Mouse (Mus musculus) heart, embryonic 14.5 days (tissue): Measurements from ENCODE around the gene Rasgef1b. TPM values are rescaled to one million over a fixed set of nuclear protein-coding genes. Genes with fewer than 3 reads are reported as not detected.

Experiments
- ATAC-seq: fragments of 200-750 bp; cut with Nextera tagmentation; 2 replicates; pipeline ENCODE4 v1.8.0; 2017; ENCODE audit warnings: low read depth, moderate TSS enrichment; ENCODE audit not compliant: insufficient number of reproducible peaks, insufficient read depth, low FRiP score
- H3K27ac ChIP-seq, 2 experiments: fragments of 200-500 bp in 1 of 2; fragments of 300-500 bp in 1 of 2; sonication (generic) in 1 of 2; replicated peaks in 1 of 2; 2 replicates each; pipeline ENCODE4 v1.5.1; 2012 to 2014; ENCODE audit warnings: low read depth in 2 of 2, low read length in 2 of 2, control low read depth in 1 of 2, mild to moderate bottlenecking in 1 of 2, mixed read lengths in 1 of 2; ENCODE audit not compliant: control insufficient read depth in 1 of 2, insufficient read depth in 1 of 2
- H3K27me3 ChIP-seq: fragments of 300-500 bp; sonication (generic); 2 replicates; pipeline ENCODE4 v1.6.1; 2014; ENCODE audit warnings: mild to moderate bottlenecking, low read length, control low read depth; ENCODE audit not compliant: control insufficient read depth, insufficient read depth
- H3K36me3 ChIP-seq: fragments of 300-500 bp; sonication (generic); 2 replicates; pipeline ENCODE4 v1.6.1; 2014; ENCODE audit warnings: mild to moderate bottlenecking, control low read depth, low read length, mixed read lengths; ENCODE audit not compliant: control insufficient read depth, insufficient read depth
- H3K4me1 ChIP-seq, 2 experiments: fragments of 200-500 bp in 1 of 2; fragments of 300-500 bp in 1 of 2; sonication (generic) in 1 of 2; 2 replicates each; pipeline ENCODE4 v1.6.1; 2012 to 2014; ENCODE audit warnings: low read length in 2 of 2, control low read depth in 1 of 2, mixed read lengths in 1 of 2; ENCODE audit not compliant: control insufficient read depth in 2 of 2, insufficient read depth in 2 of 2
- H3K4me2 ChIP-seq: fragments of 300-500 bp; sonication (generic); 2 replicates; pipeline ENCODE4 v1.6.1; 2014; ENCODE audit warnings: mild to moderate bottlenecking, low read length
- H3K4me3 ChIP-seq, 2 experiments: fragments of 200-500 bp in 1 of 2; fragments of 300-500 bp in 1 of 2; sonication (generic) in 1 of 2; 2 replicates each; pipeline ENCODE4 v1.5.1; 2012 to 2014; ENCODE audit warnings: low read length in 2 of 2, mild to moderate bottlenecking in 2 of 2, control low read depth in 1 of 2, low read depth in 1 of 2, moderate library complexity in 1 of 2; ENCODE audit not compliant: control insufficient read depth in 1 of 2, insufficient read depth in 1 of 2
- H3K9ac ChIP-seq: fragments of 300-500 bp; sonication (generic); 2 replicates; pipeline ENCODE4 v1.6.1; 2014; ENCODE audit warnings: mild to moderate bottlenecking, low read length
- H3K9me3 ChIP-seq: fragments of 300-500 bp; sonication (generic); 2 replicates; pipeline ENCODE4 v1.6.1; 2016; ENCODE audit warnings: low read length, control low read depth; ENCODE audit not compliant: control insufficient read depth
- WGBS: fragments of 180-500 bp; shearing (Covaris S2); extraction: QIAGEN DNeasy Blood & Tissue Kit; methylation state at CpG from one replicate; pipeline ENCODE4 v1.1.7; 2014; 5-methylcytosine and 5-hydroxymethylcytosine counted together
- polyA plus RNA-seq: library from polyadenylated mRNA; unstranded; fragments of >200 nt; fragmentation: Nextera tagmentation; extraction: Ambion mirVana; gene quantifications from 2 replicates; pipeline ENCODE4 v1.2.1, GENCODE M21; 2014

The Rasgef1b gene
- polyA plus RNA-seq, 1 experiment from 2014 or later, result 45.9 TPM

DNA sequence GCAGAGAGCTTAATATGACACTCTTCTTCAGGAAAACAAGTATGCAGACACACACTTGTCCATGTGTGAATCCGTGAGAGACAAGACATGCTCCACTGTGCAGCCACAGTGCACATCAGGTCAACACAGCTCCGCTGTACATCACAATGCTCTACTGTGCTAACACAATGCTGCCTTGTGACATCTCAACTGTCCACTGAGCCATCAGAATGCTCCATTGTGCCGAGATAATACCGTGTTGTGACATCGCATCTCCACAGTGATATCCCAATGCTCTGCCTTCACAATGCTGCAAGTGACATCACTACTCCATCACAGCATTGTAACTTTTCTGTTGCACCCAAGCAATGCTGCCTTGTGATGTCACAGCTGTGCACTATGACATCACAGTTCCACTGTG, 334.3 kb downstream of the Rasgef1b start:
- 88% methylated on average over 5 of the region's 5 CpGs for WGBS

DNA sequence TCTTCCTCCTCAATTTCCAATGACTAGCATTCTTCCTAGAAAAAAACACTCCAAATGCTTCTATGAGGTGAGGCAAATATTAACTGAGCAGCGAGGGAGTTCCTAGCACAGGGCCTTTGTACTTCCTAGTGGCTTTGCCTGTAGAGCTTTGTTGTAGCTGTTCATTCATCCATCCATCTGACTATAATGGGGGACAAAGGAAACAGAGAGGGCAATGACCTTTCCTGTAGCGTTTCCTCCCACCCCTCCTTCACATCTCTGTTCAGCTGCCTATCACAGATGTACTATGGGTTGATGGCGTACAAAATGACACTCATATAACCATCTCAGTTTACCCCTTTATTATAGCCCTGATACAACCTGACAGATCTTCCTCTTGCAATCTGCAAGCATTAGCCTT, 337.3 kb downstream of the Rasgef1b start:
- Histone ChIP-seq H3K27me3 (no peaks in the 10 kb centered on the region), H3K36me3 (no peaks in the 10 kb centered on the region), H3K9ac (no peak overlapping the region), H3K4me2 (no peak overlapping the region), H3K4me1 (peaks cover 16 to 19% of the 10 kb centered on the region in 2 experiments), H3K9me3 (no peaks in the 10 kb centered on the region), H3K27ac (no peak overlapping the region), H3K4me3 (no peak overlapping the region)
- ATAC-seq, result no peak
- 68% methylated on average over 3 of the region's 3 CpGs for WGBS

More for the DNA sequence above, 334.3 kb downstream of the Rasgef1b start:
- Histone ChIP-seq H3K27ac (no peak overlapping the region), H3K9ac (no peak overlapping the region), H3K27me3 (no peaks in the 10 kb centered on the region), H3K4me1 (peaks cover under 1 to 3% of the 10 kb centered on the region in 2 experiments; a peak in 3 of 4 replicates), H3K36me3 (no peaks in the 10 kb centered on the region), H3K4me3 (no peak overlapping the region), H3K4me2 (no peak overlapping the region), H3K9me3 (no peaks in the 10 kb centered on the region)
- ATAC-seq, result no peak

DNA sequence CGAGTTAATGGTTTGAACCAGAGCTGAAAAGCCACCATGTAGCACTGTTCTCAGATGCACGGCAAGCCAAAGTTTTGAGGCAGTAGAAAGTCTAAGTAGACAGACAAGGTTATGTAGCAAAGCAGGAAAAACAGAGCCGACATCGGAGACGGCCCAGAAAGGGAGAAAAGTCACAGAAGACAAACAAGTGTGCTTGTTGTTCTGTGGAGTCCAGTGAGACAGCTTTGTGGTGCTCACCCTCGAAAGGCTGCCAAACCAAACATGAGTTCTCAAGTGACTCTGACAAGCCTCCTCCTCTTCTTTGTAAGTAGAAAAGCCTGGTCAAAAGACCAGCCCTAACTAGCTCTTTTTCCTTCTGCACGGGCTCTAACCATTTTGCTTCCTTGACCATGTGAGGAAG, 338.1 kb downstream of the Rasgef1b start:
- no peak overlapping the region for H3K4me2 ChIP-seq
- no peaks in the 10 kb centered on the region for H3K9me3 ChIP-seq
- H3K27ac ChIP-seq, result no peak overlapping the region
- H3K4me3 ChIP-seq, result no peak overlapping the region
- no peak for ATAC-seq
- H3K9ac ChIP-seq, result no peak overlapping the region
- H3K36me3 ChIP-seq, result no peaks in the 10 kb centered on the region
- H3K27me3 ChIP-seq, result no peaks in the 10 kb centered on the region
- WGBS, result 63% methylated on average over 7 of the region's 7 CpGs
- H3K4me1 ChIP-seq, result peaks cover 16 to 19% of the 10 kb centered on the region in 2 experiments

- Histone ChIP-seq H3K9ac (no peak overlapping the region), H3K36me3 (no peaks in the 10 kb centered on the region), H3K4me2 (no peak overlapping the region), H3K27me3 (no peaks in the 10 kb centered on the region), H3K9me3 (no peaks in the 10 kb centered on the region), H3K27ac (no peak overlapping the region), H3K4me3 (no peak overlapping the region), H3K4me1 (peaks cover 16 to 19% of the 10 kb centered on the region in 2 experiments)
- WGBS, result 88% methylated on average over 3 of the region's 3 CpGs
- no peak for ATAC-seq
Measured at GRCm38 (mm10) chr5:99390314-99390713, 338.6 kb downstream of the Rasgef1b start.

DNA sequence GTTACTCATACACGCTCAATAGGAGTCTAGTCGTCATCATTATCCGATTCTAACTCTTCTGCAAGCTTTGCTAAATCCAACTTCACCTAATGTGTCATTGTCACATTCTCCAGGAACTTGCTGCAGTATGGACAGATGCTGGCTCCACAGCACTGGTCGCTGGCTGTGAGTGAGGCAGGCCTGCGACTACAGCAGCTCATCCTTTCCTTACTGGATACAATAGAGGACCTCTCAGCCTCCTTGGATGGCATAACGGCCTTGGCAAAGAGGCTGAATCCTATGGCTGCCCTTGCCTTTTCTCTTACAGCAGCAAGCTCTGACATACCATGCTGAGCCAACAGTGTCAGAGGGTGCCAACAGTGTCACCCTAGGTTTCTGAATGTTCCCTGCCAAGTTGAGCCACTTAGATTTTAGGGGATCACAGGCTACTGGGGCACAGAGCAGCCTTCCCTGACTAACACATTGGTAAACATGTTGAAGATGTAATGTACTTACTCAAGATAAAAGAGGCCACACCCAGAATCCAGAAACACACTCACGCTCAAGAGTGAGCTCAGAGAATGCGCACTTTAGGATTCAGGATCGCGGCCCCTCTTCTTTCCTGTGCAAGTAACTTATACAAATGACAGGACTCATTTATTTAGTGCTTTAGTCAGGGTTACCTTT, 340.1 kb downstream of the Rasgef1b start:
- Histone ChIP-seq H3K27me3 (no peaks in the 10 kb centered on the region), H3K36me3 (no peaks in the 10 kb centered on the region), H3K9ac (no peak overlapping the region), H3K4me3 (no peak overlapping the region), H3K27ac (peak overlapping the region; percentile 29 to 39; a peak in 3 of 4 replicates), H3K9me3 (no peaks in the 10 kb centered on the region), H3K4me2 (no peak overlapping the region), H3K4me1 (peaks cover 16 to 19% of the 10 kb centered on the region in 2 experiments)
- ATAC-seq, result no peak
- 87% methylated on average over 10 of the region's 10 CpGs for WGBS

- Histone ChIP-seq H3K9ac (no peak overlapping the region), H3K36me3 (no peaks in the 10 kb centered on the region), H3K4me3 (no peak overlapping the region), H3K27me3 (no peaks in the 10 kb centered on the region), H3K9me3 (no peaks in the 10 kb centered on the region), H3K27ac (peak overlapping the region; percentile 29 to 39), H3K4me2 (no peak overlapping the region), H3K4me1 (peaks cover 16 to 19% of the 10 kb centered on the region in 2 experiments)
- no peak for ATAC-seq
- WGBS, result 77% methylated on average over 5 of the region's 5 CpGs
Measured at GRCm38 (mm10) chr5:99388131-99388530, 340.7 kb downstream of the Rasgef1b start.

DNA sequence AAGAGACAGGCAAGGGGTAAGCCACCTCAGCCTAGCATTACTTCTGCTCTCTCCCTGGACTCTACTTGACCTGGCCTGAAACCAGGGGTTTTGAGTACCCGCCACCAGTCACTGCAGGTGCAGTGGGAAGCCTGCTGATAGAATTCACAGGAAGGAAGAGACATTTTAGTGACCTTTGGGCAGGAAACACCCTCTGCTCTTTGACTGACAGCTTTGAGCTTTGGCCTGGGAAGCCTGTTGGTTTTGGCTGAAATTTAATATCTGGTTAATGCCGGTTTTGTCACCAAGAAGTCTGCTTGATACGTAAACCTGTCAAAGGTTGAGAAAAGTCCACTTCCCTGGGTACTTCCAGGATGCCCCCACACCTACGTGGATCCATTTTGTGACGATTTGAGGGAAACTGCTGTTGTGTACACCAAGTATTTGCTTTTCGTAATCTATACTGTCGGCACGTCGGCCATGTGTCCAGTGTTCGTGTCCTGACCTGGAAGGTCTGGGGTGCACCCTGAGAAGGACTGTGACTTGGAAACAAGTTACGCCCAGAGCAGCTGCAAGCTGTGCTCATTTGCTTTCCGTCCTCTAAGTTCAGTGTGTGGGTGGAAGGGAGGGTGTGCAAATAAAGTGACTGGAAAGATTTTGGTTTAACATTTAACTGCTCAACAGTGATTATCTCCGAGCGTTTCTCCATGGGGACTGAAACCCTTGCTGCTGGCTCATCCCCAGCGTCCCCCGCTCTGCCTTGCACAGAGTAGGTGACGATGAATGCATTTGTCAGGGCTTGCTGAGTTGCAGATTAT, 341.5 kb downstream of the Rasgef1b start:
- Histone ChIP-seq H3K27me3 (no peaks in the 10 kb centered on the region), H3K4me3 (no peak overlapping the region), H3K27ac (peak overlapping the region in 1 of 2 experiments; percentile 29; a peak in 2 of 4 replicates), H3K9ac (no peak overlapping the region), H3K36me3 (no peaks in the 10 kb centered on the region), H3K4me2 (no peak overlapping the region), H3K4me1 (peaks cover 16 to 19% of the 10 kb centered on the region in 2 experiments), H3K9me3 (no peaks in the 10 kb centered on the region)
- WGBS, result 62% methylated on average over 17 of the region's 17 CpGs
- peak; percentile 64 for ATAC-seq
